Mouse (Mus musculus) urinary bladder, adult 18-20 months (tissue): ENCODE measurements around the gene Cd22.
"Not testable (repeated sequence)": the region's sequence is repeated elsewhere in the genome, so short reads cannot be mapped to it uniquely, and the experiment has no call there.

Source experiments
- DNase-seq, 2 experiments: peaks; one replicate each; pipeline ENCODE4 v3.0.0; 2022; ENCODE audit warnings: low spot score in 2 of 2, mixed read lengths in 2 of 2

Gene Cd22

DNA sequence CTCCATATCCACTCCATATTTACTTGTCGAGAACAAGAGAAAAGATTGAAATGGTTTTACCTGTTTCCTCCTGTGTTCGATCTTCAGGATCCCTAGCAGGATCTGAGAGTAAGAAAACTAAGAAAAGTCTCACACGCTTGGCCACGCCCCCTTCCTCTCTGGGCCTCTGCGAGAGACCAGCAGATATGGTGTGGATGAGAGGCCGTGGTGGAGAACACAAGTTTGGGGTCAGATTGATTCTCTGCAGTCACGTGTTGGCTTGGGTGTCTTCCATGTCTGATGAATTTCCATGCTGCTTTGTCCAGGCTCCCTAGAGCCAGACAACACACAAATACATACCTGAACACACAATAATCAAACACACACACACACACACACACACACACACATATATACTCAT, at the start of gene Cd22:
Cd22 (minus strand) TSS at position 167 of the 400 bp plus-strand sequence.
- no peak for DNase-seq

DNA sequence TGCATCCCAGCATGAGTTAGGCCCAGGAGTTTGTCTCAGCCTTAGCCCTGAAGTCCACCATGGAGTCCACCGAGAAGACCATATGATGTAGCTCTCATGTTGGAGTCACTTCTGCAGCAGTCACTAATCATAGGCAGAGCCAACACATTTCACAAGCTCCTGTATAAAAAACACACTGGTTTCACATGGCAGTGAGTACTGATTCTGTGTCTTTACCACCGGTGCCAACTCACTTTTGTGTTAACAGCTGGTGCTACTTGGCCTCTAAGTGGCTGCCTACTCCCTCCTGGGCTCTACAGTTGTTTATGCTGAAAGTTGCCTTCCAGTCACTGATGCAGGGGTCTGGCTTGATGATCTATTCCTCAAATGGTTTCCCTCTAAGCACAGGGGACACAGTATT, 44.4 kb upstream of the Cd22 start, which contains the start of gene Hamp2:
Hamp2 (minus strand) TSS at position 101 of the 400 bp plus-strand sequence.
- DNase-seq = not testable (repeated sequence)

DNA sequence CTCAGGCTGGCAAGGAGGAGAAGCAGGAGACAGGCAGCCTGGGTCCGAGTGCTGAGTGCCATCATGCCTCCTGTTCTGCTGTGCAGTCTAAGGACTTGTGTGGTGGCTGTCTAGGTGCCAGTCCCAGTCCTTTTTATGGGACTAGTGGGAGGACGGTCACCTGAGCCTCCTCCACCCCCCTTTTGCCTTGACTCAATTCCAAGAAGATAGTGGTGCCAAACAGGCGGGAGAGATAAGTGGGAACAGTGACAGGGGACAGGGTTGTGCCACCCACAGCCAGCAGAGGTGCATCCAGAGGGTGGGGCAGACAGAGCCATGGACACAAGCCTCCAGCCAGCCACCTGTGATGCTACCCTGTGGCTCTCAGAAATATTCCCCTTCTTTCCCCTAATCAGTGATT, 43.9 kb upstream of the Cd22 start:
- no peak for DNase-seq

DNA sequence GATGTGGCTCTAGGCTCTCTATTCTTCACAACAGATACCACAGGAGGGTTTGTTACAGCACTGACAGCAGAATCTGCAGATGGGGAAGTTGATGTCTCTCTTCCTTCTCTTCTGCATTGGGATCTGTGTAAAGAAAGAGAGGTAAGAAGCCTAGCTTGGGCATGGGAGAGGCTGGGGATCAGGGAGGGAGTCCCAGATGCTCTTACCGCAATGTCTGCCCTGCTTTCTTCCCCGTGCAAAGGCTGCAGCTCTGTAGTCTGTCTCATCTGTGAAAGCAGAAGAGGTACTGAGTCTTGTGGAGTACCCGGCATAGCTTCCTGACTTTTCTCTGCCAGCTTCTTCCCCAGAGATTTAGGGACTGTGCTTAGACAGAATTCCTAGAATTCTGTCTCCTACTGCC, 42.3 kb upstream of the Cd22 start:
- DNase-seq = not testable (repeated sequence)

DNA sequence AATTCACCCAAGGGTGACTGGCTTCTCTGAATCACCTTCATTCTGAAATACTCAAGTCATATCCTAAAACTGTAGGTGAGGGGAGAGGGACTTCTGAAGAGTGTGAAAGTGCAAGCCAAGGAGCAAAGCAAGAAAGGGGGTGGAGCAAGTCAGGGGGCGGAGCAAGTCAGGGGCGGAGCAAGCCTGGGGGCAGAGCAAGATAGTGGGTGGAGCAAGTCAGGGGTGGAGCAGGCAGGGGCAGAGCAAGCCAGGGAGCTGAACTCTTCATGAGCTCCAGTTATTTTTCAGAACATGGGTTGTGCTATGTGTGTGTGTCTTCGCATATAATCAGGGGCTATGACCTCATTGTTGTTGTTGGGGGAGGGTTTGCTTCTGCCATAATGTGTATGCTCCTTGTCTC, 40.1 kb upstream of the Cd22 start:
- DNase-seq = no peak

DNA sequence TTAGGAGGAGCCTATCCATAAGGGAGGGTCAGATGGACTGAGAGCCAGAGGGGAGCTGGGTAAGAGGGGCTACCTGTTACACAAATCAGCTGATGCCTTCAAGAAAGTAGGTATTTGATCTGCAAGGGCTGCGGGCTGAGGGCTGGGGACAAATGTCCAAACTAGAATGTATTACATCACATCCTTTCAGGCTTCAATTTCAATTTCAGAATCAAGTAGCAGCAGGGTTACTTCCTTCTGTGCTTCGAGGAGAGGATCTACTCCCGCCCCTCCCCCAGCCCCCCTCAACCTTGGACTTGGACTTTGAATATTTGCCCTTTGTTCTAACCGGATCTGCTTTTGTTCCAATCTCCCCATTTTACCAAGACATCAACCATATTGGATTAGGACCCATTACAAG, 37.1 kb upstream of the Cd22 start:
- DNase-seq = no peak

DNA sequence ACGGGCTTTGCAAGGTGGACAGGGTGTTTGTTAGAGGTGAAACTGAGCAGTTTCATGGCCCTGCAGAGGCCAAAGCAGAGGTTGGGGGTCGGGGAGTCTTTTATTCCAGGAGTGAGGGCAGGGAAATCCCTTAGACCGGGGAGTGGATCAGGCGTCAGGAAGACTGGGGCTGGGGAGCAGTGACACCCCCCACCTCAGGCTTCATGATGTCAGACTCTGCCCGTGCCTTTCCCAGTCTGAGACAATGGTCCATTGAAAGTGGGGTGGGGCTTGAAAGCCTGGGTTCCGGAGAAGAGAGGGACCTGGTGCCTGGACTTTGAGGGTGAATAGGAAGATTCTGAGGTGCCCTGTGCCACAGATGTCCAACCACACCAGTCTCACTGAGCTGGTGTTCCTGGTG, 36.6 kb upstream of the Cd22 start:
- DNase-seq = no peak

DNA sequence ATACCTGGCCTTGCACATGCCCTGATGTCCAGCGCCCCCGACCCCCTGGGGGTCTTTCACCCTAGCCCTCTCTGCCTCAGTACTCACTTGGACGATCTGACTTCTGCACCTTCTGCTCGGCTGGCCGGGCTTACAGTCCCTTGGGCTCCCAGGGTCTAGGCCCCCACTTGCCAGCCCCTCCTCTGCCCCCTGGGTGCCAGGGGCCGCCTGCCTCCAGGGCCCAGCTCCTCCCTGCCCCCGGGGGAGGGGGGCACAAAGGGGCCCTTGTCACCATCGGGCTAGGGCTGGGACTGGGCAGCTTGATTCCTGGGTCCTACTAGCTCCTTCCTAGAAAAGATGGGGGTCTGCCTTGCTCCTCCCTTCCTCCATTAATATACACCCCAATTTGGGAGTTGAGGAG, 34.6 kb upstream of the Cd22 start, which contains the start of gene Mag:
Mag (minus strand) TSS at position 142 of the 400 bp plus-strand sequence.
- no peak for DNase-seq

DNA sequence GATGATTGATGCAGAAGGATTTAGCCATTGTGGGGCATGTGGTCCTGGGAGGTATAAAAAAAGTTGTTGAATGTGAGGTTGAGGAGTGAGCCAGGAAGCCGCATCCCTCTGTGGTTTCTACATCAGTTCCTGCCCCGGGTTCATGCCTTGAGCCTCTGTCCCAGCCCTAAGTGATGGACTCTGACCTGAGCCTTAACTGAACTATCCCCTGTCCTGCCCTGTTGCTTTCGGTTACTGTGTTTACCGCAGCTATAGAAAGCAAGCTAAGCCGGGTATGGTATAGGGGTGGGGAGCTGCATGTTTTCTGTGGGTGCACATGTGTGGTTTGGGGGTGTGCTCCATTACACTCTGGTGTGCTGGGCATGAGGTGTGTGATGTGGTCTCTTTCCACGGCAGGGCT, 29.6 kb upstream of the Cd22 start:
- no peak for DNase-seq

DNA sequence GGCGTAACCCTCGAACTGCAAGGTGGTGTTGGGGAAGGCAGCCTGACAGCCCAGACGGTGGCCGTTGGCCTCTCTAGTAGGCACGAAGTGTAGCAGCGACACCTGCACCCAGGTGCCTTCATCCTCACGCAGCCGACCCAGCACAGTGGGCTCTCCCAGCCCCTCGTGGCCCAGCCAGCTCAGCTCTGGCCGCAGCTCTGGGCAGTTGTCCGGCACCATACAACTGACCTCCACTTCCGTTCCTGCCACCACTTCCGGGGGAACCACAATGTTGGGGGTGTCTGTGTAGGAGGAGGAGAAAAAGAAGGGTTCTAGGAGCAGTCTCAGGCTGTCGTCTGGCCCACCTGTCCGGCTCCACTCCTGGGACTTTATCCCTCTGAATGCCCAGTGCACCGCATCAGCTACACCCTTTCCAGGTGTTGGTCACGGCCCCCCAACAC, 28.9 kb upstream of the Cd22 start:
- no peak for DNase-seq

DNA sequence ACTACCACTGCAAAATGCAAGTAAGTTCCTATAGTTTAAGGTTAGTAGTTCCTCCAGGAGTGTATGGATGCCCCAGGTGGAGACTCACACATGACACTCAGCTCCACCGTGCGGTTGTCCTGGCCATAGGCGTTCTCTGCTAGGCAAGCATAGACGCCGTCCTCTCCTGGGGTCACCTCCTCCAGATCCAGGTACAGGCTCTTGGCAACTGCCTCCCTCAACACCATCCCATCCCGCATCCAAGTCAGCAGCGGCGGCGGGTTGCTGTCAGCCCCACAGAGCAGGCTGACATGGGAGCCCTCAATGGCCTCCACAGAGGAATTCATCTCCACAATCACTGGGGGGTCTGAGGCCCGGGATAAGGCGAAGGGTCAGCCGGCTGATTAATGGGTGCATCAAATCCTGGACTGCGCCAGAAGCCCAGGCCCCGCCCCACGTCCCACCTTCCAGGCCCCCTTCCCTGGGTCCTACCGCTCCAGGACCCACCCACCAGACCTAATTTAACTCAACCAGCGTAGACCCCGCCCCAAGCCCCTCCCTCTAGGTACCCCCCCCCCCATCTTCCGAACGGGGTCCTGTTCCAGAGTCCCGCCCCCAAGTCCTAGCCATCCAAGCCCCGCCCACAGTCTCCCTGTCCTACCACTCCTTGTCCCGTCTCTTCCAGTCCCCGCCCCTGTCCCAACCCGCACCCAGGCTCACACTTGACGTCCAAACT, 28.3 kb upstream of the Cd22 start:
- DNase-seq = no peak

DNA sequence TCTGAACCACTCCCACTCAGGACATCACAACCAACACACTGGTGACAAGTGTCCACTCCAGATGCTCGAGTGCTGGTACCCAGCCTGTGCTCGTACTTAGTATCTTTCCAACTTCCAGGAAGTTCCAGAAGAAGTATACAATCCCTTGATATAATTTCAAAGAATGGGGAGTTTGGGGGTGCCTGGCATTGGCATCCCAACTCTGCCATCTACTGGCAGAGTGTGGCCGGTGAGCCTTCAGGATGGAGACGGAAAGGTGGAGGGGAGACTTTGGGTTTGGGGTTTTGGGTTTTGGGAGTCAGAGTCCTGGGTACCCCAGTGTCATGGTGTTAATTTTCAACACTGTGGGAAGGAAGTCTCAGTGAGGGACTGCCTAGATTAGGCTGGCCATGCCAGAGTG, 23.9 kb upstream of the Cd22 start:
- DNase-seq = no peak

DNA sequence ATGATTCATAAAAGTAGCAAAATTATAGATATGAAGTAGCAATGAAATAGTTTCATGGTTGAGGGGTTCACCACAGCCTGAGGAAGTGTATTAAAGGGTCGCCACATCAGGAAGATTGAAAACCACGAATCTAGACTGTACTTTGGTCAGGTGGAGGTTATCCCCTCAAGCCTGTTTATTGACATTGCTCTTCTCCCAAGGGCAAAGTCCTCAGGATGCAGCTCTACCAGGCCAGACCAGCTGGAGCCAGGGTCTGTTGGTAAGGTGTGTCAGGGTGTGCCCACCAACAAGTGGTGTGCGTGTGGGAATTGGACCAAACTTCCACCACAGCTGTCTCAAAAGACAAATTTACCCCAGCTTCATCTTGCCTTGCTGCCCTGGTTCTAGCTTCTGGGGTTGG, 15.1 kb upstream of the Cd22 start:
- DNase-seq = no peak

DNA sequence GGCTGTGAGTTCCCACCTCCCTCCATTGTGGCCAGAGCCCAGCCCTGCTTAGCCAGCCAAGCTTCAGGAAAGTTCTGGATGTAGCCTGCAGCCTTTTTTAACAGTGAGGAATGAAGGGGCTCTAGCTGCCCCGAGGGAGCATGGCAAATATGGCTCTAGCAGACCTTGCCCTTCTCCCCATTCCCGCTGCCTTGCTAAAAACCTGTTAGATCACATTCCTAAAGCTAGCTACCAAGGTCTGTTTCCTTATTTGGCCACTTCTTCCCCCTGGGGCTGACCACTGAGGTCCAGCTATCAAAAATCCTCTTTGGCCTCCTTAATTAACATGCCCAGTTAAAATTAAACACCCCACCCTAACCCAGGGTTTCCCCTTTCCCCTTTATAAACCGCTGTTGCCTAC, 12.4 kb upstream of the Cd22 start:
- DNase-seq = peak in 1 of 2 experiments; percentile 10

DNA sequence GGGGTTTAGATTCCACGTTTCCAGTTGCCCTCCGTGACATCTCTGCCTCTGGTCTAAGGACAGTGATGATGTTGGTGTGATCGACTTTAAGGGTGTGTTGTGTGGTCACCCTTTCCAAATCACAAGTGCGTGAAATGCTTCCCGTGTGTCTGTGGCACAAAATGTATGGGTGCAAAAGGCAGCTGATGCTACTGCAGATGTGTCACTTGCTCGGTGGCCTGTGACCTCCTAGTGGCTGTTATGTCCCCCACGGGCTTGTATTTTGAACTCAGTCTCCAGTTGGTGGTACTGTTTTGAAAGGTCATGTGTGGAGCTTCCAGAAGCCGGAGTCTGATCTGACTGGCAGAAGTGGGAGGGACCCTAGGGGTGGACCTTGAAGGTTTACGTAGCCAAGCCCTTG, 11.6 kb upstream of the Cd22 start:
- DNase-seq = no peak

DNA sequence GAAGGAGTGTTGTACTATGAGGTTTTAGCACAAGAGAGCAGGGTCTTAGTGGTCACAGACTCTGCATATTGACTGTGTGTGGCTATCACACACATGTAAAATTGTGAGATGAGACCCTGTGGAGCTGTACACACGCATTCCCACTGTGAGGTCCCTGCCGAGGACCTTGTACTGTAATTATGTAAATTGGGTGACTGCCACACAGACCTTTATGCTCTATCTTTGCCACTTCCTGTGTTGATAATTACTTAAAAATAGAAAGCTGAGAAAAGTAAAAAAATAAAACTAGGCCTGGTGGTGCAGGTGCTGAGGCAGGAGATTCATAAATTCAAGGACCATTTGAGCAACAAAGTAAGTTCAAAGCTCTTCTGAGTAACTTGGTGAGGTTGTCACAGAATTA, 10.5 kb upstream of the Cd22 start:
- no peak for DNase-seq

DNA sequence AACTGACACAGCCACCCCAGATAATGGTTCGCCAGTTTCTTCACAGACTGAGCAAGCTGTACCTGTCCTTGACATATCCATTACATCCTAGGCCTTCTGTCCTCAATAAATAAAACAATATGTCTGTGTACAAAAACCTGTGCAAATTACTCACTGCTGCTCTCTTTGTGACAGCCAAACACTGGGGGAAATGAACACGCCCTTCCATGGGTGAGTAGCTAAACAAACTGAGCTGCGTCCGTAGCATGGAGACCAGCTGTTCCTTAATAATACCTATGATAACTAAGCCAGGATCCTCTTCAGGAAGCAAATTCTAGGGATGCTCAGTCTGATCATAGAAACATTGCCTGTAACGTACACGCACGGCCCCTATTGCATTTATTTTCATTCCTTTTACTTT, 8.6 kb upstream of the Cd22 start:
- DNase-seq = no peak

DNA sequence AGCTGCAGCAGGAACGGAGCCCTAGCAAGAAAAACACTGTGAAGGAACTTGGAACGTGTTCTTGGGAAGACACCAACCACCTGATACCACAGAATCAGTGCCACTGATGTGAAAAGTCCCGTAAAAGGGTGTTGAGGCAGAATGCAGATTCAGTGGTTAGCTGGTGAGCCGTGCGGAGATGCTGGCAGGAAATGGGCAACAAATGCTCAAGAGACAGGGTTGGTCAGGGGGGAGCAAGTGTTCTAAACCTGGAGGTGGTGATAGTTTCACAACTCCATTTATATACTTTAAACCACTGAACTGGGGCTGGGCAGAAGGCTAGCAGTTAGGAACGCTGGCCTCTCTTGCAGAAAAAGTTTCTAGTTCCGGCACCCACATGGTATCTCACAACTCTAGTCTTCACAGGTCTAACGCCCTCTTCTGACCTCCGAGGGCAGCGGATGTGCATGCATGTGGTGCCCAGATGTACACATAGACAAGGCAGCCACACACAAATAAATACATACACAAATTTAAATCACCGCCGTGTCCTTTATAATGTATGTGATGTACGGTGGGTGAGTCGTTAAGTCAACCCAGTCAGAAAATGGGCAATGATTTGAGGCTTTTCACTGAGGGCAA, 7.5 kb upstream of the Cd22 start:
- no peak for DNase-seq

DNA sequence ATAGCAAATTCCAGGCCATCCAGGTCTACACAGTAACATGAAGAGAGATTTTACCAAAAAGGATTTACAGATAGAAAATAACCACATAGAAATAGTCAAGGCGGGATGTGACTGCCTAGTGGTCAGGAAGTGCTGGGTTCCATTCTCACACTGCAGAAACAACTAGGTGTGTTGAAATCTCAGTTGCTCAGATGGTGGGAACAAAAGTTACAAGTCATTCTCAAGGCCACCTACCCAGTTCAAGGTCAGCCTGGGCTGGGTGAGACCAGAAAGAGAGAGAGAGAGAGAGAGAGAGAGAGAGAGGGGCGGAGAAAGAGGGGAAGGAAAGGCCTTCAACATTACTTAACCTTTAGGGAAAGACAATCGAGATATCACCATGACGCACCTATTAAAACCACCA, 6.7 kb upstream of the Cd22 start:
- DNase-seq = no peak

DNA sequence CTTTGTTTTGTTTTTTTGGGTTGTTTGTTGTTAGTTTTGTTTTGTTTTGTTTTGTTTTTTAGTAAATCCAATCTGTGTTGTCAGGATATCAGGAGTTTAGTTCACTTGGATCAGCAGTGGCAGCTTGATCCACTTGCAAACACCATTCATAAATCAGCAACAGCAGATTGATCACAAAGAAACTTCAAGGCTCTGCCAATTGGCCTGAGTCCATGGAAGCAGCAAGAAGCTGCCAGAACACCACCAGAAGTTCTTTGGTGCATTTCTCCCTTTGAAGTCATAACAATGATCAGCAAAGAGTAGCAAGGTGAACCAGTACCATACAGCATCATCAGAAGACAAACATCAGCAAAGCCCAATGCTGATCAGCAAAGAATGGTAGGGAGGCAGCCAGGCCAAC, 3.9 kb upstream of the Cd22 start:
- DNase-seq = no peak

DNA sequence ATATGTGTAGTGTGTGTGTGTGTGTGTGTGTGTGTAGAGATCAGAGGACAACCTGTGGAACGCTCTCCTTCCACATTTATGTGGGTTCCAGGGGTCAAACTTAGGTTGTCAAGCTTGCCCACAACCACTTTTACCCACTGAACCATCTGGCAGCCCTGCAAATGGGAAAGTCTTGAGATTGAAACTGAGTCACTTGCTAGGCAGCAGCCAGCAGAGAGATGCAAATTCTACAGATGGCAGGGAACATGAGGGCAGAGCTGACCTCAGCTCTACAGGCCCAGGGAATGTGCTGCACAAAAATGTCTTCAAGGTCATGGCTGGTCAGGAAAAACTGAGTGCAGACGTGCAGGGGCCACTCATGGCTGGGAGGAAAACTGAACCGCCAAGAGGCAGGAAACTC, 1.2 kb upstream of the Cd22 start:
- DNase-seq = no peak

DNA sequence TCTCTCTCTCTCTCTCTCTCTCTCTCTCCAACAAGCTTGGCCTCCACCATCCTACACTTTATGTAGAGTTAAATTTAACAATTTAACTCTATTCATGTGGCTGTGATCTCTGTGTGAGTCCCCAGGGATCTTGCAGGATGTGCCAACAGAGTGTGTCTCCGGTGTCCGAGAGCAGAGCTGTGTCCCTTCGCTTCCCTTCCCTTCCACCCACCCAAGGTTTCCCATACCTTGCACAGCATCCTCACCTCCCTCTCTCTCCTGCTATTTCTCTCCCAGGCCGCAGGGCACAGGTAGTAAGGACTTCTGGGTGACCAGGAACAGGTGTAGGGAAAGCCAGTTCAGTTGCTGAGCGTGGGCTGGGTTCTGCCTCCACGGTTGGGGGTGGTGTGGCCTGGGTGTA, 1.2 kb downstream of the Cd22 start:
- DNase-seq = no peak

DNA sequence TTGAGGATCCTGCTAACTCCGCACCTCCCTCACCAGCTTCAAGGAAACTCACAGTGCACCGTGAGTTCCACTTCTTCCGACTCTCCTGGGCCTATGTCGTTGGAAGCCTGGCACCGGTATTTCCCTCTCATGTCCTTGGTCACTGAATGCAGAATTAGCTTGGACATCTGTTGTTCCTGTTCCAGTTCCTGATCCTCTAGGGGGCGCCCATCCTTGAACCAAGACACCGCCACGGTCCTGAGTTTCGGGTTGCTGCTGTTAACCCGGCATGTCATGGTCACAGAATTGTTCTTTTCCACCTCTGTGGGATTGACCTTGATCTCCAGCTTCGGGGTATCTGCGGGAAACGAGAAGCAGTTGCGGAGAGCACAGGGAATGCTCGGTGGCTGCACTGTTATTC, 7.1 kb downstream of the Cd22 start:
- peak; percentile 42 to 67 for DNase-seq

DNA sequence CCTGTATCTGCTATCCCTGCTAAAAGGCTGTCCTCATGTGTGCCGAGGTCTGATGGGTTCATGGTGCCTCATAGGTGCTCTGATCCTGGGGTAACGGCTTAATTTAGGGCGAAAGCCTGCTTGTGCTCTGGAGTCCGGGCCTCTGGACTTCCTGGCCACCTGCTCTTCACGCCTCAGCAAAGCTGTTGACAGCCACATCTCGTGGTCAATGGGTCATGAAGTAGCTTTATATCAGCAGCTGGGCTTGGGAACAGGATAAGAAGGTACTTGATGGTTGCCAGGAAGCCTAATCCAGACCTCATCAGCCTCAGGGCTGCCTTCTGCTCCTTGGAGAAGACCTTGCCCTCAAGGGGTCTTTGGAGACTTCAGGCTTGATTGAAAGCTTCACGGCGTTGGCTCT, 16.8 kb downstream of the Cd22 start:
- DNase-seq = no peak
